Mouse (Mus musculus) erythroblast, embryonic 14.5 days (primary cell): ENCODE data around the gene 4921507P07Rik.

Source experiments
- GATA1 ChIP-seq: IDR thresholded peaks from 2 replicates; pipeline ENCODE4 v1.6.1; 2012; ENCODE audit warnings: low read length, inconsistent platforms, mixed read lengths
- TAL1 ChIP-seq: IDR thresholded peaks from 3 replicates; pipeline ENCODE4 v1.6.1; 2012; ENCODE audit warnings: low read length, inconsistent platforms, mixed read lengths

DNA sequence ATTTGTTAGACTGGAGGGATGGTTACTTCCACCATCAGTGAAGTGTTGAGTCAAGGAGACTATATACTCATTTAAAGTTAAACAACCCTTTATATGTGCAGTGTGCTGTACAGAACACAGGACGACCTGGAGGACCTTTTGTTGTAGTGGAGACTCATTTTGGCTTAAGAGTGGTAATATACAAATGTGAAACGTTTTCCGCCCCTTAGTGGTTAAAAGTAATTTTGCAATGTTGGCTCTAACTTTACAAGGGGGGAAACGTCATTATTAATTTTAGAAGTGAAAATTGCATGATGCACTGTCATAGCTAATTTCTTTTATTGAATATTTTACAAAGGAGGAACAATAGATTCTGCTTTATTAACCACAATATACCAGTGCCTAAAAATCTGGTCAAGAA lies 43.9 kb upstream of the 4921507P07Rik start:
- TF ChIP-seq GATA1 (no peak), TAL1 (no peak)
